Mouse (Mus musculus): ENCODE measurements around the gene Olfr164. TPM values are rescaled to one million over a fixed set of nuclear protein-coding genes. Genes with fewer than 3 reads are reported as not detected.

The Olfr164 gene
- not detected in 2 replicates for polyA plus RNA-seq (2012; rRNA removed)

- WGBS: 29% methylated on average over 1 of the region's 1 CpGs
- H3K27me3 ChIP-seq (ENCODE audit: control insufficient read depth, insufficient read depth, low read length): no peaks in the 10 kb centered on the region
- H3K4me1 ChIP-seq (ENCODE audit: control insufficient read depth, insufficient read depth, low read length): no peaks in the 10 kb centered on the region
- TF ChIP-seq CTCF (IDR thresholded peaks at IDR 0.05; ENCODE audit: borderline replicate concordance, insufficient read depth, low read depth, low read length) (no peak), POLR2A (IDR thresholded peaks at IDR 0.05; ENCODE audit: borderline replicate concordance, insufficient read depth, low read length) (no peak)
- no peak within 1 kb of the TSS for H3K27ac ChIP-seq (ENCODE audit: insufficient read depth, low read length)
- H3K4me3 ChIP-seq (replicated peaks; ENCODE audit: insufficient read depth, low read depth, low read length): no peak within 1 kb of the TSS
- no peak for DNase-seq
Measured at GRCm38 (mm10) chr16:19313964-19314363, at the start of gene Olfr164. TSS of gene Olfr164 (minus strand) at chr16:19314064.

DNA sequence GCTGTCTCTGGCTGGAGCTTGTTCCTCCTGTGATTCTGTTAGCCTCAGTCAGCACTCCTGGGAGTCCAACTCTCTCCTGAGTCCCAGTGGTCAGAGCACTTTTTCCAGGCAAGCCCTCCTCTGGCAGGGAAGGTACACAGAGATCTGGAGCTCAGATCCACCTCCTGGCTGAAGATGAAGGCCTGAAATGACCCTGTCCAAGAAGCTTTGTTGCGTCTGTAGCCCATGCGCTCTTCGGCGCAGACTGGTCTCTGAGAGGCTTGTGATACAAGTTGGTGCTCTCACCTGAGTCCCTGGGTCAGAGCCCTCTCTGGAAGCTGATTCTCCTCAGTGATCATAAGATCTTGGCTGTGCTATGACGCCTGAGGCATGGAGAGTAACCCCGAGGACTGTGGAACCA, 35.2 kb upstream of the Olfr164 start:
- H3K27me3 ChIP-seq (ENCODE audit: control insufficient read depth, insufficient read depth, low read length): no peaks in the 10 kb centered on the region
- H3K27ac ChIP-seq (ENCODE audit: insufficient read depth, low read length): no peak overlapping the region
- H3K4me3 ChIP-seq (replicated peaks; ENCODE audit: insufficient read depth, low read depth, low read length): no peak overlapping the region
- no peaks in the 10 kb centered on the region for H3K4me1 ChIP-seq (ENCODE audit: control insufficient read depth, insufficient read depth, low read length)
- WGBS: 91% methylated on average over 6 of the region's 6 CpGs
- no peak for DNase-seq
- TF ChIP-seq POLR2A (IDR thresholded peaks at IDR 0.05; ENCODE audit: borderline replicate concordance, insufficient read depth, low read length) (no peak), CTCF (IDR thresholded peaks at IDR 0.05; ENCODE audit: borderline replicate concordance, insufficient read depth, low read depth, low read length) (no peak)

- H3K27me3 ChIP-seq (ENCODE audit: control insufficient read depth, insufficient read depth, low read length): no peaks in the 10 kb centered on the region
- H3K27ac ChIP-seq (ENCODE audit: insufficient read depth, low read length): no peak overlapping the region
- H3K4me3 ChIP-seq (replicated peaks; ENCODE audit: insufficient read depth, low read depth, low read length): no peak overlapping the region
- WGBS: 4% methylated on average over 1 of the region's 1 CpGs
- no peaks in the 10 kb centered on the region for H3K4me1 ChIP-seq (ENCODE audit: control insufficient read depth, insufficient read depth, low read length)
- TF ChIP-seq POLR2A (IDR thresholded peaks at IDR 0.05; ENCODE audit: borderline replicate concordance, insufficient read depth, low read length): no peak
- TF ChIP-seq CTCF (IDR thresholded peaks at IDR 0.05; ENCODE audit: borderline replicate concordance, insufficient read depth, low read depth, low read length): no peak
- DNase-seq: no peak
Measured at GRCm38 (mm10) chr16:19263235-19263634, 50.6 kb downstream of the Olfr164 start.

DNA sequence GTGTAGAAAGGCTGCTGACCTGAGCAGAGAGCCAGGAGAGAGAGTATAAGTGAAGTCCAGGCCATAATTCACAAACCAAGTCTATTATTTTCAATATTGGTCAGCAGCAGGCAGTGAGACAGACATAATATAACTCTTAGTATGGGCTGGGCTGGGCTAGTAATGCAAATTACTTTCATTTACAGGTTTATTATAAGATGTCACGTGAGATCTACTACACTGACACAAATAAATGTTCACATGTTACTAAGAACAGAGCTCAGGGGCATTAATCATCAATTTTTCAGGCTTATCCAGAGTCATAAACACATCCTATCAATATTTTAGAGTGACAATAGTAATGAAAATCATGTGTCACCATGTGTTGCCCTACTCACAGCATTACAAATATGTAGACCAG, 53.1 kb downstream of the Olfr164 start:
- TF ChIP-seq CTCF (IDR thresholded peaks at IDR 0.05; ENCODE audit: borderline replicate concordance, insufficient read depth, low read depth, low read length) (no peak), POLR2A (IDR thresholded peaks at IDR 0.05; ENCODE audit: borderline replicate concordance, insufficient read depth, low read length) (no peak)
- DNase-seq: no peak
- WGBS: 52% methylated on average over 1 of the region's 1 CpGs
- no peaks in the 10 kb centered on the region for H3K4me1 ChIP-seq (ENCODE audit: control insufficient read depth, insufficient read depth, low read length)
- no peak overlapping the region for H3K4me3 ChIP-seq (replicated peaks; ENCODE audit: insufficient read depth, low read depth, low read length)
- H3K27me3 ChIP-seq (ENCODE audit: control insufficient read depth, insufficient read depth, low read length): no peaks in the 10 kb centered on the region
- H3K27ac ChIP-seq (ENCODE audit: insufficient read depth, low read length): no peak overlapping the region

- DNase-seq: no peak
- H3K4me1 ChIP-seq (ENCODE audit: control insufficient read depth, insufficient read depth, low read length): no peaks in the 10 kb centered on the region
- TF ChIP-seq CTCF (IDR thresholded peaks at IDR 0.05; ENCODE audit: borderline replicate concordance, insufficient read depth, low read depth, low read length): no peak
- TF ChIP-seq POLR2A (IDR thresholded peaks at IDR 0.05; ENCODE audit: borderline replicate concordance, insufficient read depth, low read length): no peak
- H3K27me3 ChIP-seq (ENCODE audit: control insufficient read depth, insufficient read depth, low read length): no peaks in the 10 kb centered on the region
- WGBS: 35% methylated on average over 1 of the region's 1 CpGs
- no peak overlapping the region for H3K4me3 ChIP-seq (replicated peaks; ENCODE audit: insufficient read depth, low read depth, low read length)
- no peak overlapping the region for H3K27ac ChIP-seq (ENCODE audit: insufficient read depth, low read length)
Measured at GRCm38 (mm10) chr16:19245835-19246234, 68.0 kb downstream of the Olfr164 start.

GRCm38 (mm10) chr16:19241539-19242025, 72.3 kb downstream of the Olfr164 start:
- TF ChIP-seq CTCF (IDR thresholded peaks at IDR 0.05; ENCODE audit: borderline replicate concordance, insufficient read depth, low read depth, low read length) (no peak), POLR2A (IDR thresholded peaks at IDR 0.05; ENCODE audit: borderline replicate concordance, insufficient read depth, low read length) (no peak)
- DNase-seq: no peak

DNA sequence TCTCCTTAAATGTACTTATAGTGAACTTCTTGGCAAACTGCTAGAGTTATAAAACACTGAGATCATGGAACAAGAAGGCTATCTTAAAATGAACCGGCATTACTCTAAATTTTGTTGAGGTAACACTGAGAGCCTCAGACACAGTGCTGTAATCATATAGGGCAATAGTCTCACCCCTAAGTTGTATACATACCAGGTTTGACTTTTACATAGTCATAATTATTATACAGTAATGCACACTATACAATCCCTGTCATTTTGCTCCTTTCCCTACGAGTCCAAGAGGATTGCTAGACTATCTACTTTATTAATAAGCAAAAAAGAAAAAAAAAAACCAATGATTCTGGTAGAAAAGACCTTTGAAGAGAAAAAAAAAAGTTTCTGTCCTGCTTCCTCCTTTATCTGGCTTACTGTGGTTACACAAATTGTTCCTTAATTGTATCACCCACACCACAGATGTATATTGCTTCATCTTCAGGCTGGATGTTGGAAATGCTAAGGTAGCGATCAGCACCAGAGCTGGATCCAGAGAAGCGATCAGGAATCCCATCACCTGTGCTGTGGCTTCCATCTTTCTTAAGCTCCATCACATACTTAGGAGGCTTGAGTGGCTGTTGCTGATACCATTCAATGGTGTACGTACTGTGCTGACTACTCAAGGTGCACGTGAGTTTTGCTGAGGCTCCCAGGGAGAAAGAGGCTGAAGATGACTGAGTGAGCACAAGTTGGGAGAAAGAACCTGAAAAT, 72.9 kb downstream of the Olfr164 start:
- H3K27me3 ChIP-seq (ENCODE audit: control insufficient read depth, insufficient read depth, low read length): no peaks in the 10 kb centered on the region
- no peak for TF ChIP-seq POLR2A (IDR thresholded peaks at IDR 0.05; ENCODE audit: borderline replicate concordance, insufficient read depth, low read length)
- TF ChIP-seq CTCF (IDR thresholded peaks at IDR 0.05; ENCODE audit: borderline replicate concordance, insufficient read depth, low read depth, low read length): no peak
- no peak overlapping the region for H3K27ac ChIP-seq (ENCODE audit: insufficient read depth, low read length)
- DNase-seq: no peak
- no peak overlapping the region for H3K4me3 ChIP-seq (replicated peaks; ENCODE audit: insufficient read depth, low read depth, low read length)
- no peaks in the 10 kb centered on the region for H3K4me1 ChIP-seq (ENCODE audit: control insufficient read depth, insufficient read depth, low read length)
- 82% methylated on average over 6 of the region's 6 CpGs for WGBS

More at GRCm38 (mm10) chr16:19241539-19242025, 72.3 kb downstream of the Olfr164 start:
- H3K4me1 ChIP-seq (ENCODE audit: control insufficient read depth, insufficient read depth, low read length): no peaks in the 10 kb centered on the region
- H3K27ac ChIP-seq (ENCODE audit: insufficient read depth, low read length): no peak overlapping the region
- H3K4me3 ChIP-seq (replicated peaks; ENCODE audit: insufficient read depth, low read depth, low read length): no peak overlapping the region
- H3K27me3 ChIP-seq (ENCODE audit: control insufficient read depth, insufficient read depth, low read length): no peaks in the 10 kb centered on the region

GRCm38 (mm10) chr16:19236719-19237118, 77.1 kb downstream of the Olfr164 start:
- Histone ChIP-seq H3K4me1 (ENCODE audit: control insufficient read depth, insufficient read depth, low read length) (no peaks in the 10 kb centered on the region), H3K4me3 (replicated peaks; ENCODE audit: insufficient read depth, low read depth, low read length) (no peak overlapping the region), H3K27me3 (ENCODE audit: control insufficient read depth, insufficient read depth, low read length) (no peaks in the 10 kb centered on the region), H3K27ac (ENCODE audit: insufficient read depth, low read length) (no peak overlapping the region)
- WGBS: 77% methylated on average over 4 of the region's 4 CpGs
- TF ChIP-seq POLR2A (IDR thresholded peaks at IDR 0.05; ENCODE audit: borderline replicate concordance, insufficient read depth, low read length) (no peak), CTCF (IDR thresholded peaks at IDR 0.05; ENCODE audit: borderline replicate concordance, insufficient read depth, low read depth, low read length) (no peak)
- DNase-seq: no peak

Other genes with a start within 250 kb of the Olfr164 start
- not detected in 2 replicates for gene Olfr165, start 109.1 kb upstream of the Olfr164 start, polyA plus RNA-seq (2012; rRNA removed)
- gene Olfr166, start 169.6 kb upstream of the Olfr164 start, polyA plus RNA-seq (2012; rRNA removed): not detected in 2 replicates
- not detected in 2 replicates for gene Olfr167, start 208.2 kb upstream of the Olfr164 start, polyA plus RNA-seq (2012; rRNA removed)
- gene Olfr168, start 221.5 kb upstream of the Olfr164 start, polyA plus RNA-seq (2012; rRNA removed): not detected in 2 replicates